Mouse (Mus musculus) gastrocnemius, adult 18-20 months (tissue): Measurements from ENCODE around the gene Scamp4. TPM values are rescaled to one million over a fixed set of nuclear protein-coding genes. Genes with fewer than 3 reads are reported as not detected.
"Not testable (repeated sequence)": the region's sequence is repeated elsewhere in the genome, so short reads cannot be mapped to it uniquely, and the experiment has no call there.

Experiments
- DNase-seq: peaks from one replicate; pipeline ENCODE4 v3.0.0; 2021; ENCODE audit warnings: low spot score
- microRNA-seq: library from miRNA; unstranded; fragments of <30 nt; microRNA quantifications from one replicate; pipeline ENCODE4 v1.2.0, GENCODE M21; 2021
- total RNA-seq, 2 experiments: library from RNA; stranded (reverse); gene quantifications; 2 replicates each; pipeline ENCODE4 v1.2.3; 2021

Gene Scamp4
- total RNA-seq, 2 experiments from 2014 or later: 19.0 to 20.1 TPM

DNA sequence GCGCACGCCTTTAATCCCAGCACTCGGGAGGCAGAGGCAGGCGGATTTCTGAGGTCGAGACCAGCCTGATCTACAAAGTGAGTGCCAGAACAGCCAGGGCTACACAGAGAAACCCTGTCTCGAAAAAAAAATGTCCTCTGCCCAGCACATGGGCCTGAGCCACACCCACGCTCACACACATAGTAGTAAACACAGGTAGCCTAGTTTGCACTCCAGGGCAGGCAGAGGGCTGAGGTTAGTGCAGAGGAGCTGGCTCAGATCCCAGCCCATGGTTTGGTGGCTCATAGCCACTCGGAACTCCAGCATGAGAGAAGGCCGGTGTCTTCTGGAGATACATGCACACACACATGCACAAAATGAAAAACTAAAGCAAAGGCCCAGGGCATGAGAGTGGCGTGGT lies 44.3 kb downstream of the Scamp4 start:
- DNase-seq: no peak

DNA sequence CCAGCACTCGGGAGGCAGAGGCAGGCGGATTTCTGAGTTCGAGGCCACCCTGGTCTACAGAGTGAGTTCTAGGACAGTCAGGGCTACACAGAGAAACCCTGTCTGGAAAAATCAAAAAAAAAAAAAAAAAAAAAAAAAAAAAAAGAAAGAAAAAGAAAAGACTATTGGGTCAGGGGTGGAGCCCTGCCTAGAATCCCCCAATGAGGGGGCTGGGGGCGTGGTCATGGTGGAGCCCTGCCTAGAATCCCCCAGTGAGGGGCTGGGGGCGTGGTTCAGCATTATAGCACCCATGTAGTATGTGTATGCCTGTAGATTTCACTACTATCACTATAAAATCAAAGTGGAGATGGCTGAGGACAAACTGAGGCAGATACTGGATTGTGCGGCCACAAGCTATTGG lies 47.2 kb downstream of the Scamp4 start:
- not testable (repeated sequence) for DNase-seq

DNA sequence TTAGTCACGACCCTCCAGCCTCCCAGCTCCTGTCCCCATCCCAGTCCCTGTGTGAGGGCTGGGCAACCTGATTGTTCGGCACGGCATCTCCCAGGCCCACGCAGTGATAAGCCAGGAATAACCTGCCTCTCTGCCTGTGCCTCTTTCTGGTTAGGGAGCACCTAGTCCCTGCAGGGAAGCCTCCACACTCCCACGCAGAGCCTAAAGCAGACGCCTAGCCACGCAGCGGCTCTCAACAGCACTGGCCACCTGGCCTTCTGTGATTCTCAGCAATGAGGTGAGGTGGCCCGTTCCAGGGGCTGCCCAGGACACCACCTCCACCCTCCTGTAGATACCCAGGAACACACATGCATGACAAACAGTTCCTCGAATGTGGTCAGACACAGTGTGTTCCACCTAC lies 47.7 kb downstream of the Scamp4 start:
- no peak for DNase-seq

DNA sequence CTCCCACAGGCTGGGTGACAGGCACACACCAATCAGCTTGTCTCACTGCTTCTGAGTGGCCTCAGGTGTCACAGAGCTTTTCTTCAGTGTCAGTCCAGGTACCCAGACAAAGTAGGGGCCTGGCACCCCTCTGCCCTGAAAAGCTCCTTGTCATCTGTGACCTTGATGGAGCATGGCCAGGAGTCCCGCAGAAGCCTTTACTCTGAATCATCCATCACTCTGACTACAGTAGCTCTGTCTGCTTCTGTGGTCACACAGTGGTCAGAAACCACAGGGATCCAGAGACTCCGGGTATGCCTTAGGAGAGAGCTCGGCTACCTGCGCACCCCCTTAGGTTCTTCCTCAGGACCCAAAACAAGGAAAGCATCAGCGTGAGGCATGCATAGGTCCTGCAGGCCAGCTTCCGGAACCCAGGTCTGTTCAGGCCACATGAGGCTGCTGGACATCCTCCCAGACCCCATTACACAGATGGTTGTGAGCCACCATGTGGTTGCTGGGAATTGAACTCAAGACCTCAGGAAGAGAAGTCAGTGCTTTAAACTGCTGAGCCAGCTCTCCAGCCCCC lies 50.6 kb downstream of the Scamp4 start:
- no peak for DNase-seq

DNA sequence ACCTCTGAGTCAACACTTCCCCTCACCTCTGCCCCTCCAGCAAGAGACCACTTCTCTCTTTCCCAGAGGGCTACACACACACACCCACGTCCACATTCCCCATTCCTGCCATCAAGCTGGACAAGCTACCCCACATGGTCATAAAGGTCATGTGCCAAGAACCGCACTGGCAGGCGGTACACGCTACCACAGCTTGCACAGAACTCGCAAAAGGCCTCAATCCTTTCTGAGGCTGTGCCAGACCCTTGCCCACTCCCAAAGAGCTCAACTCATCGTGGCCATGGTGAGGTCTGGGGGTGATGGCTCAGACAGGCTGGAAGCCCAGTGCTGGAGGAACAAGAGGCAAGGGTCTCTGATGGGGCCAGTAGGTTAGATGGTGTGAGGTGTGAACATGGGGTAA lies 52.2 kb downstream of the Scamp4 start:
- no peak for DNase-seq

DNA sequence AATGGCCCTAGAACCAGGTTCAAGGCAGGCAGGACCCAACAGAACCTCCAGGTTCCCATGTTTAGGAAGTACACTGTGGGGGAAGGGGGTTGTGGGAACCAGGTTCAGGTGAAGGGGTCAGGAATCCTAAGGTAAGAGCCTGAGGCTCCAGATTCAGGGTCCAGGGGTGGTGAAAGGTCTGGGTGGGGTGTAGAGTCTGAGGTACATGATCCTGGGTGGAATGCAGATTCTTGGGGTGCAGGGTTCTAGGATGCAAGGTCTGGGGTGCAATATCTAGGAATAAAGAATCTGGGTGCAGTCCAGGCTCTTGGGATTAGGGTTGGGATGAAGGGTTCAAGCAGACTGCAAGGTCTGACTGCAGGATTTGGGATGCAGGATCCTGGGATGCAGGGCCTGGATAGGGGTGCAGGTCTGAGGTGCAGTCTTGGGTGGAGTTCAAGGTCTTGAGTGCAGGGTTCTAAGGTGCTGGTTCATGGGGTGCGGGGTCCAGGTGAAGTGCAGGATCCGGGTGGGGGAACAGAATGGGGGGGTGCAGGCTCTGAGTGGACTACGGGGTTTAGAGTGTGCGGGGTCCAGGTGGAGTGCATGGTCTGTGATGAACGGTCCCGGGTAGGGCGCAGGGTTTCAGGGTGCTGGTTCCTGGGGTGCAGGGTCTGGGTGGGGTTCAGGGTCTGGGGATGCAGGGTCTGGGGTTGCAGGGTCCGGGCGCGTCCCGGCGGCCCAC lies 52.9 kb downstream of the Scamp4 start:
- DNase-seq: no peak

DNA sequence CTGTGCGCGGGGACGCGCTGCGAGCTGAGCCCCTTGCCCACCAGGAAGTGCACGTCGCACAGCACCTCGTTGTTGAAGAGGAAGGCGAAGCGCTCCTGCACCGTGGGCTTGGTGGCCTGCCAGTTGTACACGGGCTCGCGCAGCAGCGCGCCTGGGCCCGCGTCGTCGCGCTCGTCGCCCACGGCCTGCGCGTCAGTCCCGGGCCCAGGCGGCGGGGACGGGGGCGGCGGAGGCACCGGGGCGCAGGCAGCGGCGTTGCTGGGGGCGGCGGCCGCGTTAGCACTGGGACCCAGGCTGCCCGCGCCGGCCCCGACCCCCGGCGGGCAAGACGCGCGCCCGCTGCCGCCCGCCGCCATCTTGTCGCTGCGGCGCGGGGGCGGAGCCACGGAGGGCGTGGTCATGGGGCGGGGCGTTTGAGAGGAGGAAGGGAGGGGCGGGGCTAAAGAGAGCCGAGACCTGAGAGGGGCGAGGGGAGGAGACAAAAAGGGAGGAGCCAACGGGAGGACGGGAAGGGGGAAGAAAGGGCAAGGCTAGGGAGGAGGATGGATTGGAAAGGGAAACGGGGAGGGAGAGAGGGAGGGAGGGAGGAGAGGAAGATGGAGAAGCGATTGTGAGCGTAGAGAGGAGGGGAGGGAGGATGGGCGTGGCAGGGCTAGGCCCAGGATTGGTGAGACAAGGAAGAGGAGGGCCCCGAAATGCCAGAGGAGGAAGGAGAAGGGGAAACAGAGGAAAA lies 53.6 kb downstream of the Scamp4 start:
- peak; percentile 98 for DNase-seq

DNA sequence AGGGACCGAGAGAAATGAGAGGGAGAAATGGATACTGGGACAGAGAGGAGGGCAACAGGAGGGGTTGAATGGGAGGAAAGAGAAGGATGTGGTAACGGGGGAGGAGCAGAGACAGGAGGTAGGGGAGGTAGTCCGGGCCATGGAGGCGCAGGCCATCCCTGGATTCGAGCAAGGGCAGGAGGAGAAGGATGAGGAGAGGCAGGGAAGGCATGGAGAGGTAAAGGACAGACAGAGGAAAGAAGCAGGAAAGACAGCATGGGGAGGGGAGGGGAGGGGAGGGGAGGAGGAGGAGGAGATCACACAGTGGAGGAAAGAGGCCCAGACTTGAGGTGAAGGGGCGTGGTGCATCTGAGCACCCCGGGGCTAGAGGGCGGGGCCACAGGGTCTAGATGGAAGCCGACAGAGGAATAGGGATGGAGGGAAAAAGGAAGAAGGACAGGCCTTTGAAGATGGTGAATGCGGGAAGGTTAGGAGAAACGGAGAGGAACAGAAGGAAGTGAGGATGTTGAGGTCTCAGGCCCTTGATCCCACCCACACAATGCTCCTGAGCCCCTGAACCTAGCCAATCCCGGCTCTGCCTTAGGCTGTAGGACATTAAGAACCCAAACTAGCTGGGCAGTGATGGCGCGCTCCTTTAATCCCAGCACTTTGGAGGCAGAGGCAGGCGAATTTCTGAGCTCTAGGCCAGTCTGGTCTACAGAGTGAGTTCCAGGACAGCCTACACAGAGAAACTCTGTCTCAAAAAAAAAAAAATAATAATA lies 54.4 kb downstream of the Scamp4 start, which contains the start of gene Btbd2:
TSS of gene Btbd2 (minus strand) at position 209 of the 761 bp plus-strand sequence.
- DNase-seq: no peak

DNA sequence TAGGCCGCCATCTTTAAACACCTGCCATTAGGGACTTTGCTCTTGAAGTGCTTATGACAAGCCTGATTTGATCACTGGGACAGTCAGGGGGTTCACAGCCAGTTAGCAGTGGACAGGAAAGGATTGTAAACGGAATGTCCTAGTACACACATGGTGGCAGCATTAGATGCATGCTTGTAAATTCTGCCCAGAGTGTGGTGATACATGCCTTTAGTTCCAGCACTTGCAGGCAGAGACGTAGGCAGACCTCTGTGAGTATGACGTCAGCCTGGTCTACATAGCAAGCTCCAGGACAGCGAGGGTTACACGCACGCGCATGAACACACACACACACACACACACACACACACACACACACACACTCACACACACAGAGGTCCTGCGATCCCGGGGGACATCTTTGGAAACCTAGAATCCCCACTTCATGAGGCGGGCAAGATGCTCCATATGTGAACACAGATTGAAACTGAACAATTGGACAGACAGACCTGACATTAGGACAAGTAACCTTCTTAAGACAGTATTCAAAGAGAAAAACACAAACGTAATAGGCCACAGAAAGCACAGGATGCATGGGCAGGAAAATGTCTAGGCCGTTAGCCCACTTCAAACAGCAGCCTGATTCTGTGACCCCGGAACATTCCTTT lies 55.6 kb downstream of the Scamp4 start:
- no peak for DNase-seq

DNA sequence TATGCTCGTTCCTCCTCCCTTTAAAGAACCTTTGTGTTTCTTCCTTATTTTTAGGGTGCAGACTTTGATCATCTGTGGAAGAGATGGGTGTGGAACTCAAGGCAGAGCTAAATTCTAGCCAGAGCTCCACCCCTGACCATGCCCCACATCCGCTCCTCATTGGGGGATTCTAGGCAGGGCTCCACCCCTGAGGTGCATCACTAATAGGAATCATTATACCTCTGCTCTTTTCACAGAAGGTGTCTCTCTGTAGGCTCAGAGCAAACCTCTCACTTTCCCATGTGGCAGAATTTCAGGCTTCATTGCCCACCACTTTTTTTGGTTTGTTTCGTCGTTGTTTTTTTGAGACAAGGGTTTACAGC lies 56.1 kb downstream of the Scamp4 start:
- peak; percentile 47 for DNase-seq

DNA sequence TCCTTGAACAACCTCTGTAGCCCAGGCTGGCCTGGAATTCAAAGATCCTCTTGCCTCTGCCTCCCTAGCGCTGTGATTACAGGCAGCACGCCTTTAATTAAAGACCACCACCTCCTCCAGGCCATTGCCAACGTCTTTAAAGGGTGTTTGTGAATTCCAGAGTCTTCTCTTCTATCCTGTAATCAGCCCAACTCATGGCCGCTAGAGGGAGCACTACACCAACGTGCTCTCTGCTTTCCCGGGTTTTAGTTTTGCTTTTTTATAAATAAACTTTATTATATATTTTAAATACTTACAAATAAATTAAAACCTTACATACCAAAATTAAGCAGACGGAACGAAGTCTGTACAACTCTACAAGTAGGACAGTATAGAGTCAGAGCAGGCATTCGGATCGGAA lies 56.5 kb downstream of the Scamp4 start:
- peak; percentile 82 for DNase-seq

DNA sequence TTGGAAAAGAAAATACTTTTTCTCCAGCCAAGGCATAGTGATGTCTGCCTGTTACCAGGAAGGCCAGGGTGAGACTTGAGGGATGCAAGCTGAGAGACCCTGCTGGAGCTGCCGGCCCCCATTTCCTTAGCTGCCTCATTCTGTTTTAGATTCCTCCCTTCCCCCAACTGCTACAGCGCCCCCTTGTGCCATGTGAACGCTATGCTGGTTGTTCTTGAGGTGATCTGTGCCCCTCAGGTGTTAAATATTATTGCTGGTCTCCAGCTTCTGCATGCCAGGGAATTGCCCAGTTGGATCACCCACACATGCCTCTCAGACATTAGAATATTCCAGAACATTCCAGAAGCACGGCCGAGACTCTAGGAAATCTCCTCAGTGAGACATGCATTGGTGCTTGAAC lies 58.5 kb downstream of the Scamp4 start:
- DNase-seq: peak; percentile 44

DNA sequence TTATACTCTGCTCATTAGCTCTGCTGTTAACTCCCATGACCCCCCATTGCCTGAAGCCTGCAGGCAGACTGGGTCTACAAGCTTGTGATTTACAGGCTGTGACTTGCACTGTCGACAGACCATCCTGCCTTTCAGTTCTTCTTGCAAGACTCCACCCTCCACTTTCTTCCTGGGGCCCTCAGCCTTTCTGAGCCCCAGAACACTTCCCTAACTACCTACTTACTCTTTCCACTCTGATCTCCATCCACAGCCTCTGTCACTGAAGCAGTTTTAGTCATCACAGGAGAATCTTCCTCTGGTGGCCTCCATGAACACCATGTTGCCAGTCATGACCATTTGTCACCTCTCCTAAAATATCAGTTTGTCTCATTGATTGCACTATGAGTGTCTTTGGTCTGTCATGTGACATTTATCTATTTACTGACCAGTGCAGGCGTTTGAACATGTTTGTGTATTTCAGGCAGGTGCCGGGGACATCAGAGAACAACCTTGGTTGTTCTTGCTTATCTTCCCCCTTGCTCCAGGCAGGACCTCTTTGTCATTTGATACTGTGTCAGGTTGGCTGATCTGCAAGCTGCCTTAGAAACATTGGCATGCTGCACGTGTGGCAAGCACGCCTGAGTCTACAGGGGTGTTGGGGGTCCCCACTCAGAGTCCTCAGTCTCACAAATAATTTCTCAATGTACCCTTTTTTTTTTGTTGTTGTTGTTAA lies 61.0 kb downstream of the Scamp4 start:
- peak; percentile 36 for DNase-seq

DNA sequence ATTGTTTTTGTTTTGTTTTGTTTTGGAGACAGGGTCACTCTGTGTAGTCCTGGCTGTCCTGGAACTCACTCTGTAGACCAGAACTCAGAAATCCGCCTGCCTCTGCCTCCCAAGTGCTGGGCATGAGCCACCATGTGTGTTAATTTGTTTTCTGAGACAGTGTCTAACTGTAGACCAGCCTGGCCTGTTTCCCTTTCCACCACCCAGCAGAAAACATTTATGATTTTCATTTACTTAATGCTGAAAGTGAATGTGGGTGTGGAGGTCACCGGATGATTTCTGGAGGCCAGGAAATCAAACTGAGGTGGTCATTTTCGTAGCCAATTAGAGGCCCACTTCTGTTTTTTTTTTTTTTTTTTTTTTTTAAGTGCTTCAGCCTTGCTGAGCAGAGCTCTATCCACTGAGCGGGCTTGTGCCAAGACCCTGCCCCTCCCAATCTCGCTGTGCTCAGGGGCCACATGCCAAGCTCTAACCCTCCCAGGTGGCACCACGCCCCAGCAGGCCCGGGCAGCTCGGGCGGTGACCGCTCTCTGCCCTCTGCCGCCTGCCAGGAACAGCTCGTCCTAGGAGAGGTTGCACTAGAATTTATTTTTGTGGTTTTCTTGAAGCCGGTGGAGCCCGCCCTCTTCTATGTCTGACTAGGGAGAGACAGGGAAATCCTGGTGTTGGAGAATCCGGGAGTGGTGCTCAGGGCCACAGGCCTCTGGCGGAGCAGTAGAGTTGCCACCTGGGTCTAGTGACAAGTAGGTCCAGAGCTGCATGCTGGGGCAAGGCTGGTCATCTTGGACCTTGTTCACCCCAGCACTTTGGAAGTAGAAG lies 61.7 kb downstream of the Scamp4 start:
- peak; percentile 96 for DNase-seq

DNA sequence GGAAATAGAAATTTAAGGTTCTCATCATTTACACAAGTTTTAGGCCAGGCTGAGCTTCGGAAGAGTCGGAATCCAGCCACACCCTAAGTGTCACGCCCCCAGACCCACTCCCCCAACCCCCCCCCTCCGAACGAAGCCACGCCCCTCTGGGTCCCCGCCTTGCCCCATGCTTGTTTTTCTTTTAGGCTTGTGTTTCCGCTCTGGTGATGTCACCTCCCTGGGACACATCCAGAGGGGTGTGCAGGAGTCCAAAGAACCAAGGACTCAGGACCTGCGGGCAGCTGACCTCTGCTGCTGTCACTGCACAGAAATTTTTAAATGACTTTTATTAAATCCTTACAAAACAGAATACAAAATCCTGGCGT lies 62.3 kb downstream of the Scamp4 start:
- peak; percentile 93 for DNase-seq

Small RNAs within 50 kb of the gene (microRNA-seq; reads per million reads assigned to microRNA genes)
- not detected for gene Mir6912

Other genes starting within 250 kb of the Scamp4 start
- under 1 TPM; 0.09 to 0.11 TPM for gene Plk5, start 246.4 kb upstream of the Scamp4 start, total RNA-seq
- 1 to 10 TPM; 4.0 to 4.6 TPM for gene Mex3d, start 215.2 kb upstream of the Scamp4 start, total RNA-seq
- gene Mbd3, start 203.3 kb upstream of the Scamp4 start, total RNA-seq: 100 to 1,000 TPM; 108 to 127 TPM
- 100 to 1,000 TPM; 831 to 847 TPM for gene Uqcr11, start 196.0 kb upstream of the Scamp4 start, total RNA-seq
- 10 to 100 TPM; 11.2 to 11.3 TPM for gene Tcf3, start 169.2 kb upstream of the Scamp4 start, total RNA-seq
- not detected for gene Onecut3, start 108.0 kb upstream of the Scamp4 start, total RNA-seq
- gene Atp8b3, start 63.7 kb upstream of the Scamp4 start, total RNA-seq: not detected
- 10 to 100 TPM in 1 of 2 experiments, 1 to 10 TPM in 1; 9.6 to 11.1 TPM for gene Rexo1, start 41.3 kb upstream of the Scamp4 start, total RNA-seq
- 1 to 10 TPM; 1.5 to 1.9 TPM for gene Klf16, start 25.6 kb upstream of the Scamp4 start, total RNA-seq
- 10 to 100 TPM; 62.4 to 64.3 TPM for gene Abhd17a, start 12.5 kb upstream of the Scamp4 start, total RNA-seq
- gene Adat3, start within 50 bp of the Scamp4 start, total RNA-seq: under 1 TPM in 1 of 2 experiments, not detected in 1; 0.69 TPM
- under 1 TPM; 0.14 to 0.26 TPM for gene Gm49322, start 3.1 kb downstream of the Scamp4 start, total RNA-seq
- 100 to 1,000 TPM in 1 of 2 experiments, 10 to 100 TPM in 1; 97.2 to 128 TPM for gene Csnk1g2, start 20.0 kb downstream of the Scamp4 start, total RNA-seq
- gene Btbd2, start 54.2 kb downstream of the Scamp4 start, total RNA-seq: 10 to 100 TPM; 38.5 to 40.0 TPM
- 100 to 1,000 TPM; 244 to 292 TPM for gene Mknk2, start 75.2 kb downstream of the Scamp4 start, total RNA-seq
- 1 to 10 TPM; 2.3 to 4.1 TPM for gene Mob3a, start 99.1 kb downstream of the Scamp4 start, total RNA-seq
- 1 to 10 TPM in 1 of 2 experiments, under 1 TPM in 1; 0.91 to 1.9 TPM for gene Izumo4, start 99.3 kb downstream of the Scamp4 start, total RNA-seq
- gene Ap3d1, start 139.4 kb downstream of the Scamp4 start, total RNA-seq: 10 to 100 TPM; 24.3 to 31.7 TPM
- gene Dot1l, start 152.3 kb downstream of the Scamp4 start, total RNA-seq: 10 to 100 TPM; 13.6 to 20.8 TPM
- 10 to 100 TPM; 27.3 to 27.6 TPM for gene Sf3a2, start 195.3 kb downstream of the Scamp4 start, total RNA-seq
- 10 to 100 TPM; 24.3 to 25.8 TPM for gene Plekhj1, start 195.8 kb downstream of the Scamp4 start, total RNA-seq
- under 1 TPM; 0.31 to 0.32 TPM for gene Amh, start 202.4 kb downstream of the Scamp4 start, total RNA-seq
- gene Jsrp1, start 210.6 kb downstream of the Scamp4 start, total RNA-seq: 100 to 1,000 TPM; 448 to 461 TPM
- gene Oaz1, start 223.8 kb downstream of the Scamp4 start, total RNA-seq: 100 to 1,000 TPM; 698 to 770 TPM
- 10 to 100 TPM in 1 of 2 experiments, 1 to 10 TPM in 1; 8.3 to 12.6 TPM for gene Lingo3, start 241.2 kb downstream of the Scamp4 start, total RNA-seq